Mouse (Mus musculus): Measurements from ENCODE around the gene Acoxl. TPM values are rescaled to one million over a fixed set of nuclear protein-coding genes. Genes with fewer than 3 reads are reported as not detected.

Acoxl gene
- total RNA-seq, 1 experiment from 2014 or later = not detected

DNA sequence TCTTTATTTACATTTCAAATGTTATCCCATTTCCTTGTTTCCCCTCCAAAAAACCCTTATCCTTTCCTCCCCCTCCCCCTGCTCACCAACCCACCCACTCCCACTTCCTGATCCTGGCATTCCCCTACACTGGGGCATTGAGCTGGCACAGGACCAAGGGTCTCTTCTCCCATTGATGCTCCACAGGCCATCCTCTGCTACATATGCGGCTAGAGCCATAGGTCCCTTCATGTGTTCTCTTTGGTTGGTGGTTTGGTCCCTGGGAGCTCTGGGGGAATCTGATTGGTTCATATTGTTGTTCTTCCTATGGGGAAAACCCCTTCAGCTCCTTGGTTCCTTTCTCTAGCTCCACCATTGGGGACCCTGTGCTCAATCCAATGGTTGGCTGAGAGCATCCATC, 145.3 kb downstream of the Acoxl start:
- no peak for ATAC-seq (replicated peaks in 1 of 2; ENCODE audit: insufficient read depth in 1 of 2, low FRiP score in 2 of 2, low TSS enrichment in 1 of 2, low read depth in 1 of 2, poor library complexity in 2 of 2, severe bottlenecking in 2 of 2)

DNA sequence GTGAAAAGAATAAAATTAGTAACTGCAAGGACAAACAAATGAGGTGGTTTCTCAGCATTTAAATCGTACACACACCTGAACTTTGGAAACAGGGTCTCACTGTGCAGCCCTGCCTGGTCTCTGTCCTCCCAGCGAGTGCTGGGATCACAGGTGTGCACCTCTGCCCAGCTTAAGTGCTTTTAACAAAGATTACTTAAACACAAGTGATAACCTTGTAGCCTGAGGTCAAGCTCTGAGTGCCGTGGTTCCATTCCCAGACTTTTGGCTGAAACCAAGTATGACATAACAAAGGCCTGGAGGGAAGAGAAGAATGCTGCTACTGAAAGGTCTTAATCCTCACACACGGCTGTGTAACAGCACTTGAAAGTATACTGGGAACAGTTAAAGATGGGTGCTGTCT, 149.0 kb downstream of the Acoxl start:
- ATAC-seq (replicated peaks in 1 of 2; ENCODE audit: insufficient read depth in 1 of 2, low FRiP score in 2 of 2, low TSS enrichment in 1 of 2, low read depth in 1 of 2, poor library complexity in 2 of 2, severe bottlenecking in 2 of 2) = no peak

DNA sequence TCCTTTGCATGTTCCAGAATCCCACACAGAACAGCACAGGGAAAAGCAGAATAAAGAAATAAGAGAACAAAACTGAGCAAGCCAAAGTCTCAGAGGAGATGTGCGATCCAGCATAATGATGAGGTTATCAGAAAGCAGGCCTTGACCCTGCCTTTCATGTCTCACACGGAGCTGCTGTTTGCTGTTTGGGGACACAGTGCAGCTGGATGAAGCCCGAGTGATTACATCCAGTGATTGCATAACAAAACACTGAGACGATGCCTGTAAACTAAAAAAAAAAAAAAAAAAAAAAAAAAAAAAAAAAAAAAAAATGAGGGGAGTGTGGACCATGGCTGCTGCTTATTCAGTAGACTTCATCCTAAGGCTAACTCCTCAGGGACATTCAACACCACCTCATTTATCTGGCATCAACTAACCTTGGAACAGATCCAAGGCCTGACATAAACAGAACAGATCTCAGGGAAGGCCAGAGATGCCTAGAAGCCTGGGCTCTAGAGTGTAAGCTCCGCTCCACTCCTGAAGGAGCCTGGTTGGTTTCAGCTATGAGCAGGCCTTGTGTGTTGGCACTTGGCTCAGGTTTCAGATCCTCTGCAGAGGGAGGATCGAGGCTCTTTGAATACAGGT, 152.3 kb downstream of the Acoxl start:
- no peak for ATAC-seq (replicated peaks in 1 of 2; ENCODE audit: insufficient read depth in 1 of 2, low FRiP score in 2 of 2, low TSS enrichment in 1 of 2, low read depth in 1 of 2, poor library complexity in 2 of 2, severe bottlenecking in 2 of 2)

DNA sequence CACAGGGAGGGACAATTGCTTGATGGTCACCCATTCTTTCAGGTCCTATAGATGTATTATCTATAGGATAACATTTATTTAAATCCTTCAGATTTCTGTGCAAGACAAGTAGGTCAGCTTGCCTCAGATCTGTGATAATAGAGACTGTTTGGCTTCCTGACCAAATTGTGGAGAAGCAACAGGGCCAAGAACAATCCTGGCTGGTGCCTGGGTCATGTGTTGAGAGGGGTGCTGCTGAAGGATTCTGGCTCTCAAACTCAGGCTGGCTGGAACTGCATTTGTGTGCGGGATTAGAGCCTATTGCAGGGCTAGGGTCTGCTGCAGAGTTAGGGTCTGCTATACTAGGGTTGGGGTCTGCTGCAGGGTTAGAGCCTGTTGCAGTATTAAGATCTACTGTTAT, 153.0 kb downstream of the Acoxl start:
- no peak for ATAC-seq (replicated peaks in 1 of 2; ENCODE audit: insufficient read depth in 1 of 2, low FRiP score in 2 of 2, low TSS enrichment in 1 of 2, low read depth in 1 of 2, poor library complexity in 2 of 2, severe bottlenecking in 2 of 2)

DNA sequence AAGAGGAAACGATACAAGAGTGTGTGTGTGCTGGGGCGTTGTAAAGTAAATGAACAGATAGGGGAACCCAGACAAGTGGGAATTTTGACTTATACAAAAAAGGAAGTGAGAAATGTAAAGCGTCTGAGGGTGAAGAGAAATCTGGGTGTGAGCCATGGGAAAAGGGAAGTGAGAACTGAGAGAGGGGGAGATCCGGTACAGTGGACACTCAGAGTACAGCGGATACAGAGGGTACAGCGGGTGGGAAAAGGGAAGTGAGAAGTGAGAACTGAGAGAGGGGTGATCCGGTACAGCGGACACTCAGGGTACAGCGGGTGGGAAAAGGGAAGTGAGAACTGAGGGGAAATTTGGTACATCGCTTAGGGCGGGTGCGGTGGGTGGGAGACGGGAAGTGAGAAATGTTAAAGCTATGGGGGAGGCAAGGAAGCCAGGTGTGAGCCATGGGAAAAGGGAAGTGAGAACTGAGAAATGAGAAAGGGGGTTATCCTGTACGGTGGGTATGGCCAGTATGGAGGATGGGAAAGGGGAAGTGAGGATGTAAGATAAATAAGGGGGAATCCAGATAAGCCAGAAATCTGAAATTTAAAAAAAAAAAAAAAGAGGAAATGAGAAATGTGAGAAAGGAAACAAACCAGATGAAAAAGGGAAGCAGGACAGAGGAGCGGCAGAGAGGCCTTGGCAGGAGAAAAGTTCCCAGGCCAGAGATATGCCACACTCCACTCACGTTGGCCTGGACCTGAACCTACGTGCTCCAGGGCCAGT, 170.2 kb downstream of the Acoxl start:
- ATAC-seq (replicated peaks in 1 of 2; ENCODE audit: insufficient read depth in 1 of 2, low FRiP score in 2 of 2, low TSS enrichment in 1 of 2, low read depth in 1 of 2, poor library complexity in 2 of 2, severe bottlenecking in 2 of 2) = peak; percentile 66 to 78

DNA sequence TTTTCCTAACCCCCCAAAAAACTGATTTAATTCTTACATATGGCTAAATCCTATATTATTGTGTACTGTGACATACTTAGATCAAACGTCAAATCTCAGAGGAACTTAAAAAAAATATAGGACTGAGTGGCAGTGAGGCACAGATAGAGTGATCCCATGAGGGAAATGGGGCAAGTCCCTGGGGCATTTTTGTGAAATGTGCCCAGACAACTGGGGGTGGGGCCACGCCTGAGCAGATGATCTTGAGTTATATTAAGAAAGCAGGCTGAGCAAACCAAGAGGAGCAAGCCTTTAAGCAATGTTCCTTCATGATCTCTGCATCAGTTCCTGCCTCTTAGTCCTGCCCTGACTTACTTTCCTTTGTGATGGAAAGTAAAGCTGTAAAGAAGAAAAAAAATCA, 175.9 kb downstream of the Acoxl start:
- no peak for ATAC-seq (replicated peaks in 1 of 2; ENCODE audit: insufficient read depth in 1 of 2, low FRiP score in 2 of 2, low TSS enrichment in 1 of 2, low read depth in 1 of 2, poor library complexity in 2 of 2, severe bottlenecking in 2 of 2)

DNA sequence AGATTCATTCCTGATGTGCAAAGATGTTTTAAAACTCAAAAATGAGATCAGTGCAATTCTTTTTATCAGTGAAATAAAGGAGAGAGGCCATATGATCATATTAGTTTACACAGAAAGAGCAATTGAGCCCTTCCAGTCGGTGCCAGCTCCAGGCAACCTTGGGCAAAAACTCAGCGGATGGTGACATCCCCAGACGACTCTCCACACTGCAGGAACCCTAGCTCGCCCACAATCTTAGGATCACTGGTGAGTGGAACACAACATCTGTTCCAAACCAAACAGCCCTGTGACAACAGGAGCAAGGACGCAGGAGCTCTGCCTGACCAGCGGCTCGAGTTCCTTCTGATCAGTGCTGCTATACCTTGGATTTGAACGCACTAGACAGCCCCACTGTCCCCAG, 176.9 kb downstream of the Acoxl start:
- no peak for ATAC-seq (replicated peaks in 1 of 2; ENCODE audit: insufficient read depth in 1 of 2, low FRiP score in 2 of 2, low TSS enrichment in 1 of 2, low read depth in 1 of 2, poor library complexity in 2 of 2, severe bottlenecking in 2 of 2)

DNA sequence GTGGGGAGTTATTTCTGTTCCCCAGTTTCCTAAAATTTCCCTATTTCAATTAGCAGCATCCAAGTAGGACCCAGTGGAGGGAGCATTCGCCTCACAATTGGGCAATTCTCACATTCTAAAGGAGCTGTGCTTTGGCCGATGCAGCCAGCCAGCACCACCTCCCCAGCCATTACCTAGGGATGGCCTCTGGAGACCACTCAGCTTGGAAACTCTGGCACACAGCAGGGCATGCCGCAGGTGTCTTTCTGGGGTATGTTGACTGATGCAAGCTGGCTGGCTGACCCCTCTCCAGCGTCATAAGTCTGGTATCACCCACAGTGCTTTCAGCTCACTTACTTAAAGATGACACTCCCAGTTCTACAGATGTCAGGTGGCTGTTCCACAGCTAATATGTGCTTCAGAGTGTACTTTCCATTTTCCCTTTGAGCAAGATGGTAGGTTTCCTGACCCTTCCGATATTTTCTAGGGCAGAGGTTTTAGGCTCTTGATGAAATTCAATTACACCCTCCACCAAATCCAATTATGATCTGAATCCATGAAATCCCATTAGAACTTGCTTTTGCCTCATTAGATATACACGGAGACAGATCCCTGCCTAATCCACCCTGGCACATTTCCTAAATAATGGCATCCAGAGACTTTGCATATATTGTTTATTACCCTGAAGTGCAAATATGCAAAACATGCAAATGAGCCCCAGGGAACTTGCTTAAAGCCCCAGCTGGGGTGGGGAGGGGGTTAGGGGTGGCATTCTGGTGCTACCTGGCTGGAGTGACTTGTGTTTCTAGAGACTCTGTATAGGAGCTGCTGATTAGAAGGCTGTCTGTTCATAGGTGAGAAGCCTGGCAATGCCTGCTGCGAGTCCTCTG, 181.6 kb downstream of the Acoxl start:
- ATAC-seq (replicated peaks in 1 of 2; ENCODE audit: insufficient read depth in 1 of 2, low FRiP score in 2 of 2, low TSS enrichment in 1 of 2, low read depth in 1 of 2, poor library complexity in 2 of 2, severe bottlenecking in 2 of 2) = no peak

DNA sequence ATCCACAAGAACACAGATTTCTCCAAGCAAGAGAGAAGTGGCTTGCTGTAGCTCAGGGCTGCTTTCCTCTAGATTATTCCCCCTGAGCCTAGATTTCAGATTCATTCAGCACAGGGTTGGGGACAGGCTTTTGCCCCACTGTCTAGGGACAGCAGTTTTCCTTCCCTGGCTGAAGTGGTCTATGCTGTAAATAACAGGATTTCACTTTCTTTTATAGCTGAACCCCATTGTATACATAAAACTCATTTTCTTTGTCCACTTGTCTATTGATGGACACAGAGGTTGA, 182.2 kb downstream of the Acoxl start:
- no peak for ATAC-seq (replicated peaks in 1 of 2; ENCODE audit: insufficient read depth in 1 of 2, low FRiP score in 2 of 2, low TSS enrichment in 1 of 2, low read depth in 1 of 2, poor library complexity in 2 of 2, severe bottlenecking in 2 of 2)

DNA sequence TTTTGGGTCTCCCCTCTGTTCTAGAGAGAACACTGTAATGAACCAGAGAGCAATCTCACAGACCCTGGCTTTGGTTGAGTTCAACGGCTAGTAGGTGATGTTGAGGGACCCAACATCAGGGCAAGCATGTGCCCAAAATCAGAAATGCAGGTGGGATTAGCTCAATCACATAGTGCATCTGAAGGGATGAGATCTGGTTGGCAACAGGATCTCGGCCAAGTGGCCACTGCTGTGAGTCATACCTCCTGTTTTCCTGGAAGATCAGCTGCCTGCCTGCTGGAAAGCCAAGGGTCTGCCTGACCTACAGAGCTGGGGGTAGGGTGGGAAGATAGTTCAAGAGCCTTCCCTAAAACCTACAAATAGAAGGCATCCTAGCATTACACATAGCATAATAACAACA, 185.2 kb downstream of the Acoxl start:
- ATAC-seq (replicated peaks in 1 of 2; ENCODE audit: insufficient read depth in 1 of 2, low FRiP score in 2 of 2, low TSS enrichment in 1 of 2, low read depth in 1 of 2, poor library complexity in 2 of 2, severe bottlenecking in 2 of 2) = no peak

DNA sequence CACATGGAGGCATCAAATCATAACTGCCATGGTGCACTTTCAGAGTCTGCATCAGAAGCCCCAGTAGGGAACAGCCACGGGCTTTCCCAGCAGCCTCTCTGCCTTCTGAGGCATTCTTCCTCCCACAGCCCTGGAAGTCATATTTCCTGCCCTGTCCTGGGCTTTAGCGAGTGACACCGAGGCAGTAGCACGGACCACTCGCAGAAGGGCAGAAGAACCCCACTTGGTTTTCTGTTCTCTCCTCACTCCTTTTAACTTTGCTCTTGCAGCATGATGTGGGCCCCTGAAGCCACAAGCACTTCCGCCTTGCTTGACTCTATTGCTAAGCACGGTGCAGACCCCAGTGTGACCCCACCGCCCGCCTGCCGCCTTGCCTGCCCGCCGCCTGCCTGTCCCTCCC, 189.0 kb downstream of the Acoxl start:
- ATAC-seq (replicated peaks in 1 of 2; ENCODE audit: insufficient read depth in 1 of 2, low FRiP score in 2 of 2, low TSS enrichment in 1 of 2, low read depth in 1 of 2, poor library complexity in 2 of 2, severe bottlenecking in 2 of 2) = no peak

DNA sequence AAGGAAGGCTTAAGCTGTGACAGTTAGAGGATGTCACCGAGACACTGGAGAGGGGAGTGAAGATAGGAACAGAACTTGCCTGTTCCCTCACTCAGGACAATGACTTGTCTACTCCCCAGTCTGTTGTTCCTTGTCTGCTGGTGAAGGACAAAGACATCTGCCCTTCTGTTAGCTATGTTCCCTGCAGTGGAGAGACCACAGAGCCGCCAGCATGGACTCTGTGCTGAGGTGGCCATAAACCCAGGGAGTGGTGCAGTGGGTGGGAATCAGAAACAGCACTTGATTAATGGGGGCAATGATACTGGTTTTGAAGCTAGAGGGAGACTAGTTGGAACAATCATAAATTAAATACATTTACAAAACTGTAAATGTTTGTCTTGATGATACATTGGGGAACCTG, 191.3 kb downstream of the Acoxl start:
- ATAC-seq (replicated peaks in 1 of 2; ENCODE audit: insufficient read depth in 1 of 2, low FRiP score in 2 of 2, low TSS enrichment in 1 of 2, low read depth in 1 of 2, poor library complexity in 2 of 2, severe bottlenecking in 2 of 2) = no peak

DNA sequence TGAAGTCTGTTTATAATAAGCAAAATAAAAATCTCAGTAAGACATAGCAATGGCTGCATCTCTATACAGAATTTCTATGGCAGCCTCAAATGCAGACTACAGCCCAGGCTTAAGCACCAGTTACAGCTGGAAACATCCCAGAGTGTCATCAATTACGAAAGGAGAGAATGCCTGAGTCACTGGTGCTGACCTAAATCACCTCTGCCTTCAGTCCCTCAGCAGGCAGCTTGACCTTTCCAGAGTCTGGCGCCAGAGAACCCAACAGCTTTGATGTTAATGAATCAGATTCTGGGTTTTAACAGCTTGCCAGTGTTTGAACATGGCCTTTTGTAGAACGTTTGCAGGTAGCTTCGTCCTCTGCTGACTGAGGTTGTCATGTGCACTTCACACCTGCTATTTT, 193.4 kb downstream of the Acoxl start:
- no peak for ATAC-seq (replicated peaks in 1 of 2; ENCODE audit: insufficient read depth in 1 of 2, low FRiP score in 2 of 2, low TSS enrichment in 1 of 2, low read depth in 1 of 2, poor library complexity in 2 of 2, severe bottlenecking in 2 of 2)

DNA sequence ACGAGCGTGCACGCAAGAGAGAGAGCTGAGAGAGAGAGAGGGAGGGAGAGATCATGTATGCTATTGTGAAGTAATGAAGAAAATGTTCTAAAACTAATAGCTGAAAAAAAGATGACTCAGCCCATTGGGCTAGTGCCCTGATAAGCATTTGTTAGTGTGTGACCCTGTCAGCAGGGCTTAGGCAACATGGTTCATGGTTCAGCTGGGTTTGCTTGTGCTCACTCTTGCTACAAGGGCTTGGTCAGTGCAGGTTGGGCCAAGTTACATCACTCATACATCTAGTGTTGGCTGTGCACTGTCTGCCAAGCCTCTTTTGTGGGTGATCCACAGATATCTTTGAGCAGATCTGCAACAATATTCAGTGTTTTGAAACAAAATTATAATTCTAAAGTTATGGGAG, 194.8 kb downstream of the Acoxl start:
- no peak for ATAC-seq (replicated peaks in 1 of 2; ENCODE audit: insufficient read depth in 1 of 2, low FRiP score in 2 of 2, low TSS enrichment in 1 of 2, low read depth in 1 of 2, poor library complexity in 2 of 2, severe bottlenecking in 2 of 2)

DNA sequence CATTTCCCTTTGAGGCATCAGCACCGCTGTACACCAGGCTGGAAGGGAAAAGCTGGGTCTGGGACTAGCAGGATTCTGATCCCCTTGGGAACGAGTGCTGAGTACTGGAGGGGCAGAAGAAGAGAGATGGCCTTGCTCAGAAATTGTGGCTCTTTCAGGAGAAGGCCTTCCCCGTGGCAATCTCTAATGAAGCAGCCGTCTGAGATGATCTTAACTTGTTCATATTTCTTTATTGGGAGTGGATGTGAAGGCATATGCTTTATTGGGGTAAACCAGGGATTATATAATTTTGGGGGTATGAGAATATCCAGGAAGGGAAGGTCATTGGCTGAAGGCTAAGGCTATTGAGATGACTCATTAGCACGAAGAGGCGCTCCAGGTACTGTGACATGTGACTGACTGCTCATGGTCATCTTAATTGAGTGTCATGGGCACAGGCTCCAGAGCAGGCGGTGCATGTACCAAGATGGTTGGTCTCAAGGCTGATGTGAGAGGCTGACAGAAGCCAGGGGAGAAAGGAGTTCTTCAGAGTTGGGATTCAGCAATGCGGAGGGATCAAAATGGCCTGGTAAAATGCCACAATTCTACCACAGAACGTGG, 195.5 kb downstream of the Acoxl start:
- ATAC-seq (replicated peaks in 1 of 2; ENCODE audit: insufficient read depth in 1 of 2, low FRiP score in 2 of 2, low TSS enrichment in 1 of 2, low read depth in 1 of 2, poor library complexity in 2 of 2, severe bottlenecking in 2 of 2) = no peak

DNA sequence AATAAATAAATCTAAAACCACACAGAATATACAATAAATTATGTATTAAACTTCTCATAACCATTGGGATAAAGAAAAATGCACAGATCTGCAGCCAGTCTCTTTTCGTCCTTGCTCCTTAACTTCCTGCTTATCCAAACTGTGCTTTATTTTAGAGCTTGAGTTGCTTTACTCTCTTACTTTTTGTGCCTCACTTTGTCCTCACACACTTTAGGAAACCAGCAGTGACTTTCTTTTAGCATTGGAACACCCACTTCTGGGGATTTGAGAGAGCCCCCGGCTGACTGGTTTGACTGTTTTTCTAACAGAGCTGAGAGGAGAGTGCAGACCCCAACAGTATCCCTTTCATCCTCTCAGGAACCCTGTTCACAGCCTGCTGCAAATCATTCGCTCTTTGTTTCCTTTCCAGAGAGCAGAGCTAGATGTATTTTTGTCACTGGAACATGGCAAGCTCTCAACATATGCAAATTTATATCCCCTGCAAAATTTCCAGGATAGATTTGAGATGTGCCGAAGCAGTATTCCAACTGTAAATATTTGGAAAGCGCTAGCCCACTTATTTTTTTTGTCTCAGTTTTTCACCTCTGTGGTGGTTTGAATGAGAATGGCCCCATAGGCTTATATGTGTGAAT, 199.7 kb downstream of the Acoxl start:
- ATAC-seq (replicated peaks in 1 of 2; ENCODE audit: insufficient read depth in 1 of 2, low FRiP score in 2 of 2, low TSS enrichment in 1 of 2, low read depth in 1 of 2, poor library complexity in 2 of 2, severe bottlenecking in 2 of 2) = no peak

DNA sequence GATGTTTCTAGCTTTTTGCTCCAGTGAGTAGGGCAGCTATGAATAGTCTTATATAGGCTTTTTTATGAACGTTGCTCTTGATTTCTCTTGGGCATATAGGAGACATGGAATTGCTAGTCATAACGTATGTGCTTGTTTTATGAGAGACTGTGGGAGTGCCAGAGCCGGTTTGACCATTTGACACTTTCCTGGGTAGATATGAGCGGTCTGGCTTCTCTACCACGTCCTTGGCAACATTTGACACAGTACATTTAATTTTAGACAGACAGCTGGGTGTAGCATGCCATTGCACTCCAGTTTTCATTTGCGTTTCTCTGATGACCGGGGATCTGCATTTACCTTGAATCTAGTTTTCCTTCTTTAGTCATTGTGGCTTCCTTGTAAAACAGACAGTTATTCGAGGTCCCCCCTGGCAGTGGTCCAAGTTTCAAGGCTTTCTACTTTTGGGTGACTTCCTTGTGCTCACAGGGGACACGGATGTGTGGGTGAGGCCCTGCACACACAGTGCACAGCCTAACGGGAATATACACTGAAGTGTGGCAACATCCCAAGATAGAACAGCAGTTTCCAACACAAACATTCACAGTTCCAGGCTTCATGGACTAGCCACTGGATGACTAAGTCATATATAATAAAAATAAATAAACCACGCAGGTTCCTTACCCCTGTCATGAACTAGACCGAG, 202.5 kb downstream of the Acoxl start:
- peak; percentile 46 to 51; a peak in 2 of 4 replicates for ATAC-seq (replicated peaks in 1 of 2; ENCODE audit: insufficient read depth in 1 of 2, low FRiP score in 2 of 2, low TSS enrichment in 1 of 2, low read depth in 1 of 2, poor library complexity in 2 of 2, severe bottlenecking in 2 of 2)

Data from hematopoietic stem cell, adult 5-6 weeks (primary cell).